ENCODE assay signal across 38 mouse cellular contexts in the genomic region with DNA sequence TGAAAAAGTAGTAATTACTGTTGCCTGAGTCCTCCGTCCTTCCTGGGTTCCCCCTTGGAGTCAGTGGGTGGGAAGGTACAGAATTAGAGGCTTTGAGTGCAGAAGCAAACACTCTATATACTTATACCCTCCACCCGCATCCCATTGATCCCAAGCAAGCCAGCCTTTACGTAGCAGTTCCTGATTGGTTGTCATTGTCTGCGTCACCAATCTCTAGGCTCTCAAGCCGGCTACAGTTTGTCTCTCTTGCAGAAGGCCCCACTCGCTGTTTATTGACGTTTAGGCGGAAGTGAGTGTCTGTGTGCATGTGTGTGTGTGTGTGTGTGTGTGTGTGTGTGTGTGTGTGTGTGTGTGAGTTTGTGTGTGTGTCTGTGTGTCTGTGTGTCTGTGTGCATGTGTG. TPM values are rescaled to one million over a fixed set of nuclear protein-coding genes. Genes with fewer than 3 reads are reported as not detected.
"Had no signal": no experiment of that assay in that cellular context is flagged by ENCODE, and none has a peak within 500 bp of the region (broad histone marks: within the 10 kb centered on the region; RNA-seq: fewer than 3 reads in every experiment).

No protein-coding gene starts in this region.

- ATAC-seq: hindbrain, postnatal 0 days; intestine, postnatal 0 days had no signal

- H3K4me1 ChIP-seq: heart, embryonic 13.5 days; heart, embryonic 15.5 days; hindbrain, embryonic 13.5 days; hindbrain, embryonic 15.5 days; limb, embryonic 10.5 days; limb, embryonic 12.5 days; liver, embryonic 13.5 days had no signal

- DNase-seq: gastrocnemius, adult 2 months; gastrocnemius, postnatal 10 days; gastrocnemius, postnatal 25 days; heart, adult 18-20 months; heart, postnatal 14 days; heart, postnatal 36 days; kidney, adult 18-20 months; kidney, adult 8-10 months; kidney, postnatal 10 days; kidney, postnatal 25 days; kidney, postnatal 4 days; liver; liver, embryonic 13.5 days had no signal

- H3K9me3 ChIP-seq: heart, embryonic 15.5 days; hindbrain, embryonic 15.5 days; limb, embryonic 10.5 days; liver, embryonic 13.5 days had no signal

- H3K27ac ChIP-seq: gastrocnemius, adult 2 months; heart, embryonic 13.5 days; heart, embryonic 15.5 days; hindbrain, embryonic 13.5 days; hindbrain, embryonic 15.5 days; hindbrain, postnatal 0 days; layer of hippocampus, adult 2 months; left cerebral cortex, adult 2 months; limb, embryonic 10.5 days; limb, embryonic 12.5 days; liver, embryonic 13.5 days had no signal

- H3K36me3 ChIP-seq: heart, embryonic 13.5 days; heart, embryonic 15.5 days; hindbrain, embryonic 13.5 days; hindbrain, embryonic 15.5 days; limb, embryonic 10.5 days; limb, embryonic 12.5 days; liver, embryonic 13.5 days had no signal

- H3K4me2 ChIP-seq: heart, embryonic 11.5 days; heart, embryonic 13.5 days; heart, embryonic 15.5 days; hindbrain, embryonic 13.5 days; hindbrain, embryonic 15.5 days; limb, embryonic 12.5 days; liver, embryonic 11.5 days; liver, embryonic 13.5 days had no signal

- H3K27me3 ChIP-seq: heart, embryonic 13.5 days; heart, embryonic 15.5 days; hindbrain, embryonic 13.5 days; hindbrain, embryonic 15.5 days; limb, embryonic 12.5 days; liver, embryonic 13.5 days had no signal

- H3K9ac ChIP-seq: heart, embryonic 13.5 days; heart, embryonic 15.5 days; hindbrain, embryonic 13.5 days; hindbrain, embryonic 15.5 days; limb, embryonic 12.5 days; liver, embryonic 13.5 days had no signal

- H3K4me3 ChIP-seq: gastrocnemius, adult 2 months; heart, embryonic 13.5 days; heart, embryonic 15.5 days; hindbrain, embryonic 13.5 days; hindbrain, embryonic 15.5 days; layer of hippocampus, adult 2 months; left cerebral cortex, adult 2 months; limb, embryonic 10.5 days; limb, embryonic 12.5 days; liver, embryonic 13.5 days had no signal

RNA-seq across cellular contexts. Expression of a gene that starts 20.8 kb away (rescaled TPM):
- total RNA-seq: gastrocnemius, adult 2 months; gastrocnemius, postnatal 10 days; gastrocnemius, postnatal 25 days; gastrocnemius, postnatal 4 days; granulocyte monocyte progenitor cell, adult 5-6 weeks; heart, adult 18-20 months; heart, postnatal 14 days; heart, postnatal 36 days; hematopoietic stem cell, adult 5-6 weeks; hindbrain, postnatal 0 days; layer of hippocampus, adult 2 months; layer of hippocampus, postnatal 10 days; layer of hippocampus, postnatal 25 days; left cerebral cortex, adult 2 months; left cerebral cortex, postnatal 14 days; left cerebral cortex, postnatal 36 days had no signal
- polyA plus RNA-seq: heart, embryonic 11.5 days; heart, embryonic 13.5 days; heart, embryonic 15.5 days; heart, postnatal 0 days; hindbrain, embryonic 11.5 days; hindbrain, embryonic 13.5 days; hindbrain, embryonic 15.5 days; hindbrain, postnatal 0 days; intestine, embryonic 14.5 days; intestine, postnatal 0 days; kidney, embryonic 14.5 days; kidney, embryonic 16.5 days; limb, embryonic 10.5 days; limb, embryonic 12.5 days; limb, embryonic 14.5 days; liver, embryonic 11.5 days; liver, embryonic 13.5 days had no signal

RNA-seq across cellular contexts. Expression of a gene that starts 53.1 kb away (rescaled TPM):
- total RNA-seq: gastrocnemius, postnatal 10 days; granulocyte monocyte progenitor cell, adult 5-6 weeks; hematopoietic stem cell, adult 5-6 weeks had no signal
